Mouse (Mus musculus) A20 (cell line): ENCODE data around the gene Eva1c.

Experiments used
- DNase-seq: peaks from one replicate; pipeline ENCODE4 v3.0.0-alpha.2; 2011; ENCODE audit warnings: low read depth, low spot score

Gene Eva1c

GRCm38 (mm10) chr16:90916040-90916481 lies 89.5 kb downstream of the Eva1c start:
- DNase-seq: no peak

- DNase-seq: no peak
Measured at GRCm38 (mm10) chr16:90917156-90917555, 90.6 kb downstream of the Eva1c start.

DNA sequence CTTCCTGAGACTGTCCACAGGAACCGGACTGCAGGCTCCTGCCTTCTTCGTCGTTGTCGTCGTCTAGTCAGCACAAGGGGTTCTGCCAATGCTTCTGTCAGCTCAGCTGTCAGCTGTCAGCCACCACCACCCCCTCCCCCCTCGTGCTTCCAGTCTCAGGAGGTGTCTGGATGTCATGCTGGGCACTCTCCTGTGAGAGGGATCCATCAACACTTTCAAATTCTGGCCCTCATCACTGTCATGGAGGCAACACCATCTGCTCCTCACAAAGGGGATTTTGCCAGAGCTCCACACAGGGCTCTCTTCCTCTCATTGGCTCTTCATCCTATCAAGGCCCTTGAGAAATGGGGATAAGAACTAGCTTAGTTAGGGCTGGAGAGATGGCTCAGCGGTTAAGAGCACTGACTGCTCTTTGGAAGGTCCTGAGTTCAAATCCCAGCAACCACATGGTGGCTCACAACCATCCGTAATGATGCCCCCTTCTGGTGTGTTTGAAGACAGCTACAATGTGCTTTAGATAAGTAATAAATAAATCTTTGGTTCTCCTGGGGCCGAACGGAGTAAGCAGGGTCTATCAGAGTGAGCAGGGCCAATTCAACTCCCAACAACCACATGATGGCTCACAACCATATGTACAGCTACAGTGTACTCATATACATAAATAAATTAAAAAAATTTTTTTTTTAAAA lies 95.1 kb downstream of the Eva1c start:
- DNase-seq: no peak

- no peak for DNase-seq
Measured at GRCm38 (mm10) chr16:90924606-90925370, 98.3 kb downstream of the Eva1c start.

- peak; percentile 64 for DNase-seq
Measured at GRCm38 (mm10) chr16:90925461-90925860, 98.9 kb downstream of the Eva1c start.

GRCm38 (mm10) chr16:90927446-90927845 lies 100.9 kb downstream of the Eva1c start:
- DNase-seq: no peak

DNA sequence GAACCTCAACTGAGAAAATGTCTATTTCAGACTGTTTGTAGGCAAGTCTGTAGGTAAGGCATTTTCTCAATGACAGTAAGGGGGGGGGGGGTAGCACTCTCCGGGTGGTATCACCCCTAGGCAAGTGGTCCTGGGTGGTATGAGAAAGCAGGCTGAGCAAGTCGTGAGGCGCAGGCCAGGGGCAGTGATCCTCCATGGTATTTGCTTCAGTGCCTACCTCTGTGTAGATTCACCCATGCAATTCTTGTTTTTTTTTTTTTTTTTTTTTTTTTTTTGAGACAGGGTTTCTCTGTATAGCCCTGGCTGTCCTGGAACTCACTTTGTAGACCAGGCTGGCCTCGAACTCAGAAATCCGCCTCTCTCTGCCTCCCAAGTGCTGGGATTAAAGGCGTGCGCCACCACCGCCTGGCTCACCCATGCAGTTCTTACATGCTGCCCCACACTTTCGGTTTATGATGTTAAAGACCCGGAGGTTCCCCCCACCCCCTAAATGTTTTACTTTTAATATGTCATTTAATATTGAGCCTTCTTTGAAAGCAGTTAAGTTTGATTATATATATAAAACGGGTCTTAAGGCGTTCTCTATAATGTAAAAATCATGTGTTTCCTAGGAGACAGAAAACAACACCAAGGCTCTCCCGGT lies 107.1 kb downstream of the Eva1c start:
- DNase-seq: peak; percentile 21

DNA sequence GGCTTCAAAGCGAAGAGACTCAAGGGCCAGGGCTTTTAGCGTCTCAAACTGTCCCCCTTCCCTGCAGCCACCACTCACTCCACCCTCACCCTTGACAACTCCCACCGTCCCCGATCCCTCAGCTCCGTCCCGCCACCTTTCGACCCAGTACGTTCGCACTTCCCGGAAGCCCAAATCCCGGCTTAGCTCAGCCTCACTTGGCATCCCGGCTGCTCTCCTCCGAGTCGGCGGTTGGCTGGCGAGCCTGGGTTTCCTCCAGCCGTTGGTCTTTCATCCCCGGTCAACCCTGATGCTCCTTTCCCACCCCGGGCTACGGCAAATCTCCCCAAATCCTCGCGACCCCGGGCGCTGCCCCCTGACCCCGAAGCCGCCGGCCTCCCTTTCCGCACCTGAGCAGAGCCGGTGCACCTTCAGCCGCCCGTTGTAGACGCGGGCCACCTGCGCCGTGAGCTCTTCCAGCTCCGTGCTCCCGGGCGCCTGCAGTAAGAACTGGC lies 107.7 kb downstream of the Eva1c start:
- no peak for DNase-seq

DNA sequence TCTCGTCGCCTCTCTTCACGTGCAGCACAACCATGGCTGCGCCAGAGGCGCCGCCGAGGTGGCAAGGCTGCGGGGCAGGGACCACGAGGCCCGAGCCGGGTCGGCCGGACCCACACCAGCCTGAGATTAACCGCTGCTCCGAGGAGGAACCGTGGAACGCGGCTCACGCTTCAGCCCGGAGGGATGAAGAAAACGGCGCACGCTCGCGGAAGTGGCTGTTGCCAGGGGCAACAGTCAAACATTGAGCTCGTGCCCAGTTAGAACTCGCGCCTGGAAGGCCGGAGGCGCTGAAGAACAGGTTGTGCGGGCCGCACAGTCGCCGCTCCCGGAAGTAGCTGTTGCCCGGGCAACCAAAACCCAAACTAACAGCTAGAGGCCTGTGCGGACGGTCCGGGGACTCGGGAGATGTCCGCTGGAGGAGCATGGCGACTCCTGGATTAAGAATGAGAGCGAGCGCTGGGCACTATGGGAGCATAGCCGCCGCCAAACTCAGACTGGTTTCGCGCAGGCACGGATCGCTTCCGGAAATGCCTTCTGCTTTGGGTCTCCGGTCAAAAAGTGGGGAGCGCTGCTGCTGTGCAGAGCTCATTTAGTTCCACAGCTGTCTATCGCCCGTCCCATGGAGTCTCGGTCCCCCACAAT lies 108.3 kb downstream of the Eva1c start, which contains the start of gene Cfap298:
TSS of gene Cfap298 (minus strand) at position 428 of the 642 bp plus-strand sequence.
- DNase-seq: peak; percentile 99

DNA sequence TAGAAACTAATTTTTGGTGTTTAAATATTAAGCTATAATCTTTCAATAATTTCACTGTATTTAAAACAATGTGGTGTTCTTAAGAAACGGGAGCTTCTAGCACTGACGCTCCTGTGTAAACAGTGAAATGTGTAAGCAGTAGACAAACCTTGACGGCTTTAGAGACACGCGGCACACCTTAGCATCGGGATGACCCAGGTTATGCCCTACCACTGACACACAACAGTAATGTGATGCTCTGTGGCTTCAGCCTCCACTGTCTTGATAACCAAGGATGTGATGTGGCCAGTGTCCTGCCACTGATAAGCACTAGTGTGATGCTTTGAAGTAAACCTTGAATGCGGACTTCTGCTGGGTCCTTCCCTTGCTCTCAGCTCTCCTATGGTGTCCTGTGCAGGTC lies 114.7 kb downstream of the Eva1c start:
- no peak for DNase-seq

DNA sequence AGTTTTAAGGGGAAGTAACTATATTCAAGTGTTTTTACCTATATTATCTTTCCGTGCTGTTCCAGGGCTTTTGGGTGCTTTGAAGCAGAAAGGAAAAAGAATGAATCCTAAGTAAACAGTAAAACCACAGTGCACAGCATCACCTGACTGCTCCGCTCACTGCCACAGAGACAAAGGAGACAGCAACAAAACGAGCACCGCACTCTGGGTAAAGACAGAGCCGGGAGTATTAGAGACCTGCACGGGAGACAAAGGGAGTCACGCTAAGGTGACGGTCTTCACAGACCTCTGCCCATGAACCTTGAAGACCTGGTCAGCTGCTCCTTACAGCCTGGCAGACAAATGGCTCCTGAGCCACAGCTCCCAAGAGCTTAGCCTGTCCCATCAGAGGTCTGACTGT lies 120.5 kb downstream of the Eva1c start:
- no peak for DNase-seq

DNA sequence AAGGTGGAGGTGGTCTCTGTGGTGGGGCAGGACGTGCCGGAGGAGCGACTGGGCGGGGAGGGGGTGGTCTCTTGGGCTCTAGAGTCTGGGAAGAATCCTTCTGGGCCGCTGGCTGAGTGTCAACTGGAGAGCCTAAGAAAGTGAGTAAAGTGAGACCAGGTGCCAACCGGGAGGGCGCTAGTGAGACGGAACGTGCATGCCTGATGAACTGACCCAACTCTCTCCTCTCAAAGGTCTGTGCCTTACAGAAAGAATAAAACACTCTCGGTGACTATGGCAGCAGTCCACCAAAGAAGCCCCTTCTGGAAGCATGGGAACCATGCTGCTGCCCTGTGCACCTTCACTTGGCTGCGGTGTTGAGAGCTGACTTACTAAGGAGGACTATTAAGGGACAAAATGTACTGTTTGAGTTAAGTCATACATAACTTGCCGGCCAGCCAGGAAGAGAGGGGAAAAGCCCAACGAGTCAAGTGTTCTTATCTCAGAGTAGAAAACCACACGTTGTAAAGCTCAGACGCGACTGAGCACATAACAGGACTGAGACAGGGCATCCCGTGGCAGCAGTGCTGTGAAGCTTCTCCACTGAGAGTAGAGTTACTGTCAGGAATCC lies 123.9 kb downstream of the Eva1c start:
- no peak for DNase-seq

- no peak for DNase-seq
Measured at GRCm38 (mm10) chr16:90953147-90953546, 126.6 kb downstream of the Eva1c start.

GRCm38 (mm10) chr16:90953770-90954169 lies 127.3 kb downstream of the Eva1c start:
- peak; percentile 48 for DNase-seq
